Mouse (Mus musculus): ENCODE results near the gene Akr1d1.

DNA sequence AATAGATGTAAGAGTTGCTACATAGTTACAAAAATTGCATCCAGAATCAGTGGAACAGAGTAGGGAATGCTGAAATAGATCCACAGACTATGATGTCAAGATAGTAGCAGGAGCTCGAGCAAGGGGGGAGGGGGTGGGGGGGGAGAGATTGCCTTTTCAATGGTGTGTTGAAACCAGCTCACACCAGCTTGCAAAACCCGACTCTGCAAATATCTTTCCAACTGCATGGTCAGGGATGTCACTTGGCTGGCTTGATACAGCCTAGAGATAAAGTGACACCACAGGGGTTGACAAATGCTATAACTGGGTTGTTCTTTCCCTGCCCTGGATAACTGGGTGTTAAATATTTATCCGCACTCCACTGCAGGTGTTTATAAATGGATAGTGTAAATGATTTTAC is 24.0 kb downstream of the Akr1d1 start:
- TF ChIP-seq POLR2A (IDR thresholded peaks at IDR 0.05; ENCODE audit: borderline replicate concordance, low read depth, low read length) = no peak
- TF ChIP-seq CTCF (IDR thresholded peaks at IDR 0.05; ENCODE audit: low read depth, low read length) = no peak

All from bone marrow macrophage, adult 2 months (primary cell).